Mouse (Mus musculus) liver, embryonic 13.5 days (tissue): ENCODE measurements around the gene Dock7. TPM values are rescaled to one million over a fixed set of nuclear protein-coding genes. Genes with fewer than 3 reads are reported as not detected.
"Not testable (repeated sequence)": the region's sequence is repeated elsewhere in the genome, so short reads cannot be mapped to it uniquely, and the experiment has no call there.

Experiments used
- ATAC-seq: fragments of 200-750 bp; cut with Nextera tagmentation; 2 replicates; pipeline ENCODE4 v1.8.0; 2017; ENCODE audit warnings: low read depth, mild to moderate bottlenecking, moderate number of reproducible peaks, moderate library complexity
- DNase-seq: peaks from one replicate; pipeline ENCODE4 v3.0.0; 2022
- H3K27ac ChIP-seq: fragments of 300-500 bp; sonication (generic); 2 replicates; pipeline ENCODE4 v1.5.1; 2015; ENCODE audit warnings: moderate library complexity, mild to moderate bottlenecking, inconsistent platforms
- H3K27me3 ChIP-seq: fragments of 300-500 bp; sonication (generic); 2 replicates; pipeline ENCODE4 v1.6.1; 2015; ENCODE audit warnings: mild to moderate bottlenecking, inconsistent platforms
- H3K36me3 ChIP-seq: fragments of 300-500 bp; sonication (generic); 2 replicates; pipeline ENCODE4 v1.6.1; 2015; ENCODE audit warnings: mild to moderate bottlenecking, inconsistent platforms
- H3K4me1 ChIP-seq: fragments of 300-500 bp; sonication (generic); replicated peaks from 2 replicates; pipeline ENCODE4 v1.6.1; 2015; ENCODE audit warnings: inconsistent platforms
- H3K4me2 ChIP-seq: fragments of 300-500 bp; sonication (generic); 2 replicates; pipeline ENCODE4 v1.6.1; 2015; ENCODE audit warnings: inconsistent platforms, mild to moderate bottlenecking, moderate library complexity
- H3K4me3 ChIP-seq: fragments of 300-500 bp; sonication (generic); replicated peaks from 2 replicates; pipeline ENCODE4 v1.5.1; 2015; ENCODE audit warnings: mild to moderate bottlenecking, inconsistent platforms
- H3K9ac ChIP-seq: fragments of 300-500 bp; sonication (generic); 2 replicates; pipeline ENCODE4 v1.6.1; 2015; ENCODE audit warnings: mild to moderate bottlenecking, inconsistent platforms
- H3K9me3 ChIP-seq: fragments of 300-500 bp; sonication (generic); replicated peaks from 2 replicates; pipeline ENCODE4 v1.6.1; 2016; ENCODE audit warnings: inconsistent platforms
- WGBS: fragments of 180-500 bp; shearing (Covaris S2); methylation state at CpG from one replicate; pipeline ENCODE4 v1.1.7; 2015; ENCODE audit not compliant: insufficient replicate concordance; 5-methylcytosine and 5-hydroxymethylcytosine counted together
- polyA plus RNA-seq: library from polyadenylated mRNA; unstranded; fragments of >200 nt; fragmentation: Nextera tagmentation; extraction: Ambion mirVana; gene quantifications from 2 replicates; pipeline ENCODE4 v1.2.1, GENCODE M21; 2015

Gene Dock7
- polyA plus RNA-seq, 1 experiment from 2014 or later, result 9.3 TPM

GRCm38 (mm10) chr4:98993491-98993890 lies 127.2 kb downstream of the Dock7 start:
- Histone ChIP-seq H3K36me3 (no peaks in the 10 kb centered on the region), H3K4me2 (no peak overlapping the region), H3K4me1 (0 out of 2 replicates have a peak, but pooled peaks cover 5% of the 10 kb centered on the region), H3K27me3 (no peaks in the 10 kb centered on the region), H3K27ac (no peak overlapping the region), H3K4me3 (no peak overlapping the region), H3K9me3 (no peaks in the 10 kb centered on the region), H3K9ac (no peak overlapping the region)
- DNase-seq (no peak), ATAC-seq (no peak)
- 72% methylated on average over 4 of the region's 4 CpGs for WGBS

GRCm38 (mm10) chr4:98984701-98985100 lies 136.0 kb downstream of the Dock7 start:
- WGBS, result 85% methylated on average over 8 of the region's 8 CpGs
- no peaks in the 10 kb centered on the region for H3K9me3 ChIP-seq
- DNase-seq (no peak), ATAC-seq (no peak)
- H3K27ac ChIP-seq, result no peak overlapping the region
- H3K4me1 ChIP-seq, result no peaks in the 10 kb centered on the region
- H3K9ac ChIP-seq, result no peak overlapping the region
- H3K36me3 ChIP-seq, result peaks cover 20% of the 10 kb centered on the region
- no peaks in the 10 kb centered on the region for H3K27me3 ChIP-seq
- H3K4me3 ChIP-seq, result no peak overlapping the region
- H3K4me2 ChIP-seq, result no peak overlapping the region

GRCm38 (mm10) chr4:98979976-98980375 lies 140.7 kb downstream of the Dock7 start:
- H3K9me3 ChIP-seq, H3K27me3 ChIP-seq, DNase-seq, H3K4me1 ChIP-seq, H3K27ac ChIP-seq, ATAC-seq, H3K9ac ChIP-seq, H3K4me3 ChIP-seq, H3K4me2 ChIP-seq: not testable (repeated sequence)
- H3K36me3 ChIP-seq, result peaks cover 16% of the 10 kb centered on the region
- 75% methylated on average over 3 of the region's 3 CpGs for WGBS

- Histone ChIP-seq H3K9ac (no peak overlapping the region), H3K36me3 (peaks cover 11% of the 10 kb centered on the region; the same call in 1 of the 2 replicates), H3K4me3 (no peak overlapping the region), H3K27me3 (no peaks in the 10 kb centered on the region), H3K4me2 (no peak overlapping the region), H3K9me3 (no peaks in the 10 kb centered on the region), H3K27ac (no peak overlapping the region), H3K4me1 (no peaks in the 10 kb centered on the region)
- 70% methylated on average over 2 of the region's 2 CpGs for WGBS
- DNase-seq (no peak), ATAC-seq (no peak)
Measured at GRCm38 (mm10) chr4:98978693-98979092, 142.0 kb downstream of the Dock7 start.

GRCm38 (mm10) chr4:98978288-98978687 lies 142.4 kb downstream of the Dock7 start:
- not testable (repeated sequence) for H3K36me3 ChIP-seq, DNase-seq, H3K4me2 ChIP-seq, H3K4me3 ChIP-seq, H3K9ac ChIP-seq, H3K9me3 ChIP-seq, H3K4me1 ChIP-seq, H3K27me3 ChIP-seq, ATAC-seq, H3K27ac ChIP-seq
- WGBS, result 89% methylated on average over 2 of the region's 2 CpGs

GRCm38 (mm10) chr4:98975741-98976140 lies 145.0 kb downstream of the Dock7 start:
- no peaks in the 10 kb centered on the region for H3K27me3 ChIP-seq
- ATAC-seq (no peak), DNase-seq (no peak)
- no peak overlapping the region for H3K9ac ChIP-seq
- no peaks in the 10 kb centered on the region for H3K4me1 ChIP-seq
- no peaks in the 10 kb centered on the region for H3K9me3 ChIP-seq
- H3K36me3 ChIP-seq, result peaks cover 16% of the 10 kb centered on the region
- H3K4me3 ChIP-seq, result no peak overlapping the region
- no peak overlapping the region for H3K27ac ChIP-seq
- no peak overlapping the region for H3K4me2 ChIP-seq
- 69% methylated on average over 8 of the region's 8 CpGs for WGBS

- no peak overlapping the region for H3K27ac ChIP-seq
- H3K4me2 ChIP-seq, result no peak overlapping the region
- peaks cover 29% of the 10 kb centered on the region for H3K36me3 ChIP-seq
- no peaks in the 10 kb centered on the region for H3K27me3 ChIP-seq
- no peak overlapping the region for H3K4me3 ChIP-seq
- H3K4me1 ChIP-seq, result no peaks in the 10 kb centered on the region
- H3K9ac ChIP-seq, result no peak overlapping the region
- ATAC-seq, result no peak
- no peaks in the 10 kb centered on the region for H3K9me3 ChIP-seq
- 80% methylated on average over 3 of the region's 3 CpGs for WGBS
- DNase-seq, result no peak
Measured at GRCm38 (mm10) chr4:98969946-98970345, 150.8 kb downstream of the Dock7 start.

- H3K27me3 ChIP-seq, result no peaks in the 10 kb centered on the region
- H3K27ac ChIP-seq, result no peak overlapping the region
- H3K4me1 ChIP-seq, result no peaks in the 10 kb centered on the region
- WGBS, result 66% methylated on average over 3 of the region's 3 CpGs
- H3K9me3 ChIP-seq, result no peaks in the 10 kb centered on the region
- peaks cover 25% of the 10 kb centered on the region for H3K36me3 ChIP-seq
- H3K9ac ChIP-seq, result no peak overlapping the region
- no peak overlapping the region for H3K4me2 ChIP-seq
- ATAC-seq (peak; percentile 65), DNase-seq (no peak)
- H3K4me3 ChIP-seq, result no peak overlapping the region
Measured at GRCm38 (mm10) chr4:98960243-98960642, 160.5 kb downstream of the Dock7 start.

GRCm38 (mm10) chr4:98955986-98956385 lies 164.7 kb downstream of the Dock7 start:
- Histone ChIP-seq H3K36me3 (peaks cover 21% of the 10 kb centered on the region), H3K9ac (no peak overlapping the region), H3K27ac (no peak overlapping the region), H3K4me3 (no peak overlapping the region), H3K4me1 (no peaks in the 10 kb centered on the region), H3K27me3 (no peaks in the 10 kb centered on the region), H3K4me2 (no peak overlapping the region), H3K9me3 (no peaks in the 10 kb centered on the region)
- no peak for DNase-seq
- WGBS, result 83% methylated on average over 8 of the region's 8 CpGs
- no peak for ATAC-seq

GRCm38 (mm10) chr4:98950563-98950962 lies 170.2 kb downstream of the Dock7 start:
- Histone ChIP-seq H3K9ac (no peak overlapping the region), H3K4me3 (no peak overlapping the region), H3K27me3 (no peaks in the 10 kb centered on the region), H3K36me3 (peaks cover 2% of the 10 kb centered on the region; the same call in 1 of the 2 replicates), H3K27ac (no peak overlapping the region), H3K4me1 (no peaks in the 10 kb centered on the region), H3K4me2 (no peak overlapping the region), H3K9me3 (no peaks in the 10 kb centered on the region)
- DNase-seq (no peak), ATAC-seq (no peak)

GRCm38 (mm10) chr4:98938210-98938609 lies 182.5 kb downstream of the Dock7 start:
- not testable (repeated sequence) for DNase-seq, H3K4me1 ChIP-seq, H3K4me2 ChIP-seq, H3K27ac ChIP-seq, H3K4me3 ChIP-seq, H3K9me3 ChIP-seq, H3K27me3 ChIP-seq, H3K9ac ChIP-seq, ATAC-seq
- peaks cover 66% of the 10 kb centered on the region for H3K36me3 ChIP-seq
- WGBS, result 88% methylated on average over 6 of the region's 6 CpGs

- 83% methylated on average over 6 of the region's 6 CpGs for WGBS
- no peak overlapping the region for H3K4me3 ChIP-seq
- H3K27ac ChIP-seq, result no peak overlapping the region
- DNase-seq (no peak), ATAC-seq (no peak)
- no peak overlapping the region for H3K9ac ChIP-seq
- no peaks in the 10 kb centered on the region for H3K27me3 ChIP-seq
- peaks cover 74% of the 10 kb centered on the region for H3K36me3 ChIP-seq
- no peaks in the 10 kb centered on the region for H3K4me1 ChIP-seq
- no peaks in the 10 kb centered on the region for H3K9me3 ChIP-seq
- H3K4me2 ChIP-seq, result no peak overlapping the region
Measured at GRCm38 (mm10) chr4:98936036-98936435, 184.7 kb downstream of the Dock7 start.
